Mouse (Mus musculus): Measurements from ENCODE around the gene Trim25. TPM values are rescaled to one million over a fixed set of nuclear protein-coding genes. Genes with fewer than 3 reads are reported as not detected.
A peak's percentile ranks its signal among the peaks of the same experiment; 100 is the strongest.

Trim25 gene
- polyA plus RNA-seq, 1 experiment from 2014 or later, result 13.4 TPM

- Histone ChIP-seq H3K36me3 (ENCODE audit: insufficient read depth) (0 out of 2 replicates have a peak, but pooled peaks cover 1% of the 10 kb centered on the region), H3K4me3 (ENCODE audit: low read depth, low read length) (no peak overlapping the region), H3K4me2 (no peak overlapping the region), H3K4me1 (ENCODE audit: insufficient read depth) (no peaks in the 10 kb centered on the region), H3K27me3 (ENCODE audit: insufficient read depth, low read length) (no peaks in the 10 kb centered on the region), H3K27ac (ENCODE audit: low read depth) (no peak overlapping the region), H3K9ac (no peak overlapping the region), H3K9me3 (ENCODE audit: low read depth, low read length) (no peaks in the 10 kb centered on the region)
- ATAC-seq (ENCODE audit: insufficient read depth) (no peak), DNase-seq (peak; percentile 21)
- TF ChIP-seq CTCF (IDR thresholded peaks at IDR 0.05; ENCODE audit: low read depth), result peak; percentile 46
- WGBS, result 91% methylated on average over 2 of the region's 2 CpGs
Observed at GRCm38 (mm10) chr11:88976320-88976719, 22.9 kb upstream of the Trim25 start.

- ATAC-seq (ENCODE audit: insufficient read depth), result no peak
- no peak overlapping the region for H3K9ac ChIP-seq
- H3K4me2 ChIP-seq, result no peak overlapping the region
Observed at GRCm38 (mm10) chr11:88977188-88977587, 22.0 kb upstream of the Trim25 start.

GRCm38 (mm10) chr11:88981337-88981736 is 17.8 kb upstream of the Trim25 start:
- H3K4me3 ChIP-seq (ENCODE audit: low read depth, low read length), result no peak overlapping the region
- H3K9ac ChIP-seq, result no peak overlapping the region
- H3K9me3 ChIP-seq (ENCODE audit: low read depth, low read length), result no peaks in the 10 kb centered on the region
- 79% methylated on average over 8 of the region's 8 CpGs for WGBS
- H3K4me2 ChIP-seq, result no peak overlapping the region
- DNase-seq (no peak), ATAC-seq (ENCODE audit: insufficient read depth) (no peak)
- peaks cover 38% of the 10 kb centered on the region for H3K36me3 ChIP-seq (ENCODE audit: insufficient read depth)
- H3K27me3 ChIP-seq (ENCODE audit: insufficient read depth, low read length), result no peaks in the 10 kb centered on the region
- no peaks in the 10 kb centered on the region for H3K4me1 ChIP-seq (ENCODE audit: insufficient read depth)
- H3K27ac ChIP-seq (ENCODE audit: low read depth), result no peak overlapping the region
- TF ChIP-seq CTCF (IDR thresholded peaks at IDR 0.05; ENCODE audit: low read depth), result no peak

More at GRCm38 (mm10) chr11:88977188-88977587, 22.0 kb upstream of the Trim25 start:
- Histone ChIP-seq H3K27ac (ENCODE audit: low read depth) (no peak overlapping the region), H3K27me3 (ENCODE audit: insufficient read depth, low read length) (no peaks in the 10 kb centered on the region), H3K4me1 (ENCODE audit: insufficient read depth) (no peaks in the 10 kb centered on the region), H3K9me3 (ENCODE audit: low read depth, low read length) (no peaks in the 10 kb centered on the region), H3K4me3 (ENCODE audit: low read depth, low read length) (no peak overlapping the region), H3K36me3 (ENCODE audit: insufficient read depth) (peaks cover 10% of the 10 kb centered on the region; the same call in 1 of the 2 replicates)
- WGBS, result 89% methylated on average over 5 of the region's 5 CpGs
- no peak for DNase-seq
- no peak for TF ChIP-seq CTCF (IDR thresholded peaks at IDR 0.05; ENCODE audit: low read depth)

- Histone ChIP-seq H3K27me3 (ENCODE audit: insufficient read depth, low read length) (no peaks in the 10 kb centered on the region), H3K27ac (ENCODE audit: low read depth) (no peak overlapping the region), H3K4me1 (ENCODE audit: insufficient read depth) (no peaks in the 10 kb centered on the region), H3K4me2 (no peak overlapping the region), H3K4me3 (ENCODE audit: low read depth, low read length) (no peak overlapping the region), H3K36me3 (ENCODE audit: insufficient read depth) (peaks cover 68% of the 10 kb centered on the region), H3K9ac (no peak overlapping the region), H3K9me3 (ENCODE audit: low read depth, low read length) (no peaks in the 10 kb centered on the region)
- WGBS, result 84% methylated on average over 10 of the region's 10 CpGs
- TF ChIP-seq CTCF (IDR thresholded peaks at IDR 0.05; ENCODE audit: low read depth), result no peak
- no peak for ATAC-seq (ENCODE audit: insufficient read depth)
- DNase-seq, result no peak
Observed at GRCm38 (mm10) chr11:88986616-88987015, 12.6 kb upstream of the Trim25 start.

- no peaks in the 10 kb centered on the region for H3K9me3 ChIP-seq (ENCODE audit: low read depth, low read length)
- H3K27me3 ChIP-seq (ENCODE audit: insufficient read depth, low read length), result no peaks in the 10 kb centered on the region
- no peak for TF ChIP-seq CTCF (IDR thresholded peaks at IDR 0.05; ENCODE audit: low read depth)
- no peak overlapping the region for H3K4me2 ChIP-seq
- H3K4me3 ChIP-seq (ENCODE audit: low read depth, low read length), result no peak overlapping the region
- H3K4me1 ChIP-seq (ENCODE audit: insufficient read depth), result no peaks in the 10 kb centered on the region
- H3K36me3 ChIP-seq (ENCODE audit: insufficient read depth), result peaks cover 52% of the 10 kb centered on the region
- no peak overlapping the region for H3K9ac ChIP-seq
- 76% methylated on average over 5 of the region's 5 CpGs for WGBS
- H3K27ac ChIP-seq (ENCODE audit: low read depth), result no peak overlapping the region
- DNase-seq (no peak), ATAC-seq (ENCODE audit: insufficient read depth) (no peak)
Observed at GRCm38 (mm10) chr11:88988956-88989355, 10.2 kb upstream of the Trim25 start.

GRCm38 (mm10) chr11:88989530-88989929 is 9.6 kb upstream of the Trim25 start:
- no peak overlapping the region for H3K4me2 ChIP-seq
- no peak overlapping the region for H3K27ac ChIP-seq (ENCODE audit: low read depth)
- H3K27me3 ChIP-seq (ENCODE audit: insufficient read depth, low read length), result no peaks in the 10 kb centered on the region
- H3K36me3 ChIP-seq (ENCODE audit: insufficient read depth), result peaks cover 47% of the 10 kb centered on the region
- peak; percentile 79 for DNase-seq
- H3K4me3 ChIP-seq (ENCODE audit: low read depth, low read length), result no peak overlapping the region
- ATAC-seq (ENCODE audit: insufficient read depth), result peak; percentile 79
- H3K9ac ChIP-seq, result no peak overlapping the region
- H3K9me3 ChIP-seq (ENCODE audit: low read depth, low read length), result no peaks in the 10 kb centered on the region
- 55% methylated on average over 5 of the region's 5 CpGs for whole genome bisulfite sequencing
- peak; percentile 61 for TF ChIP-seq CTCF (IDR thresholded peaks at IDR 0.05; ENCODE audit: low read depth)
- no peaks in the 10 kb centered on the region for H3K4me1 ChIP-seq (ENCODE audit: insufficient read depth)

- H3K4me2 ChIP-seq, result no peak overlapping the region
- no peaks in the 10 kb centered on the region for H3K27me3 ChIP-seq (ENCODE audit: insufficient read depth, low read length)
- H3K9me3 ChIP-seq (ENCODE audit: low read depth, low read length), result no peaks in the 10 kb centered on the region
- DNase-seq (no peak), ATAC-seq (ENCODE audit: insufficient read depth) (no peak)
- TF ChIP-seq CTCF (IDR thresholded peaks at IDR 0.05; ENCODE audit: low read depth), result no peak
- H3K4me1 ChIP-seq (ENCODE audit: insufficient read depth), result no peaks in the 10 kb centered on the region
- 48% methylated on average over 7 of the region's 7 CpGs for WGBS
- no peak overlapping the region for H3K4me3 ChIP-seq (ENCODE audit: low read depth, low read length)
- H3K9ac ChIP-seq, result no peak overlapping the region
- H3K36me3 ChIP-seq (ENCODE audit: insufficient read depth), result peaks cover 19% of the 10 kb centered on the region
- H3K27ac ChIP-seq (ENCODE audit: low read depth), result no peak overlapping the region
Observed at GRCm38 (mm10) chr11:88993186-88993585, 6.0 kb upstream of the Trim25 start.

GRCm38 (mm10) chr11:88993625-88994024 is 5.6 kb upstream of the Trim25 start:
- H3K36me3 ChIP-seq (ENCODE audit: insufficient read depth), result peaks cover 14% of the 10 kb centered on the region
- no peaks in the 10 kb centered on the region for H3K9me3 ChIP-seq (ENCODE audit: low read depth, low read length)
- no peak overlapping the region for H3K4me2 ChIP-seq
- peak; percentile 69 for TF ChIP-seq CTCF (IDR thresholded peaks at IDR 0.05; ENCODE audit: low read depth)
- H3K4me3 ChIP-seq (ENCODE audit: low read depth, low read length), result no peak overlapping the region
- peak; percentile 79 for DNase-seq
- no peaks in the 10 kb centered on the region for H3K4me1 ChIP-seq (ENCODE audit: insufficient read depth)
- H3K9ac ChIP-seq, result no peak overlapping the region
- H3K27ac ChIP-seq (ENCODE audit: low read depth), result no peak overlapping the region
- H3K27me3 ChIP-seq (ENCODE audit: insufficient read depth, low read length), result no peaks in the 10 kb centered on the region
- ATAC-seq (ENCODE audit: insufficient read depth), result peak; percentile 53; the same call in 1 of the 2 replicates
- WGBS, result 17% methylated on average over 5 of the region's 5 CpGs
